Mouse (Mus musculus): ENCODE results near the gene Kcnj4.

GRCm38 (mm10) chr15:79533796-79534195 is 28.8 kb upstream of the Kcnj4 start:
- TF ChIP-seq GATA1 (IDR thresholded peaks at IDR 0.05; ENCODE audit: borderline replicate concordance, low read length) (no peak), FLI1 (IDR thresholded peaks at IDR 0.05; ENCODE audit: low read length) (no peak)
